8 mouse cellular contexts compared by ENCODE assay signal in the genomic region with DNA sequence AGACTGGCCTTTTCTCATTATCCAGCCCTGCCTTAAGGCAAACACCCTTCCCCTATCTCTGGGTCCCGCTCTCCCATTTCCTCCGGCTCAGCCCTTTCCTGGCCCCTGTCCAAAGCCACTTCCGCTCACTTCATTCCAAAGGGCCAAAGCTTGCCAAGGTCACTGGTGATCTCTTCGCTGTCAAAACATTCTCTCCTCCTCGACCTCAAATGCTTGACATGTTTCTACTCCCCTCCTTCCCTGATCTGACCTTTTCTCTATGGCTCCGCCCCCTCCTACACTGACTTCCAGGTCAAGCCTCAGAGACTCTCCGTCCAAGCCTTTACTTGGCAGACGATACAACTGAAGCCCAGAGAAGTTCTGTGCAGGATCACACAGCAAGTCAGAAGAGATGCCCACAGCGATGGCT. TPM values are rescaled to one million over a fixed set of nuclear protein-coding genes. Genes with fewer than 3 reads are reported as not detected.
DNase-seq lines count a peak whose midpoint lies in the region; ATAC-seq and TF ChIP-seq lines count a peak whose summit lies in the region.

No protein-coding gene starts in this region.

- 2% methylated on average over 9 of the region's 9 CpGs for WGBS in heart, adult 2 months
- WGBS in kidney, embryonic 16.5 days, result 19% methylated on average over 9 of the region's 9 CpGs
- 10% methylated on average over 9 of the region's 9 CpGs for WGBS in macrophage (ENCODE audit: missing documents)
- WGBS in midbrain, embryonic 14.5 days, result 73% methylated on average over 9 of the region's 9 CpGs

- peaks cover 18% of the 10 kb centered on the region for H3K27me3 ChIP-seq in E14TG2a.4 (ENCODE audit: insufficient read depth, low read length)
- no peaks in the 10 kb centered on the region for H3K27me3 ChIP-seq in heart, adult 2 months (ENCODE audit: control insufficient read depth, insufficient read depth, low read length)
- H3K27me3 ChIP-seq in kidney, embryonic 16.5 days (ENCODE audit: insufficient read depth, low read length), result no peaks in the 10 kb centered on the region
- peaks cover 5% of the 10 kb centered on the region; the same call in 1 of the 2 replicates for H3K27me3 ChIP-seq in midbrain, embryonic 14.5 days (ENCODE audit: control insufficient read depth, insufficient read depth, low read length)

- H3K9ac ChIP-seq in heart, adult 2 months (ENCODE audit: low read depth, low read length), result no peak overlapping the region
- no peak overlapping the region for H3K9ac ChIP-seq in kidney, embryonic 16.5 days (replicated peaks; ENCODE audit: low read length)
- H3K9ac ChIP-seq in midbrain, embryonic 14.5 days (replicated peaks; ENCODE audit: low read length), result no peak overlapping the region

- TF ChIP-seq EP300 in heart, adult 2 months (IDR thresholded peaks at IDR 0.05; ENCODE audit: insufficient read depth, low read depth, low read length), result 0 out of 2 replicates have a peak, but pooled peaks have one; percentile 50

- peak; percentile 64 for ATAC-seq in kidney, embryonic 16.5 days (ENCODE audit: low FRiP score, low TSS enrichment)
- no peak for ATAC-seq in midbrain, embryonic 14.5 days (ENCODE audit: low FRiP score, low TSS enrichment)

- H3K4me3 ChIP-seq in E14TG2a.4 (replicated peaks; ENCODE audit: low read length), result peak overlapping the region; percentile 37
- peak overlapping the region; percentile 19; the same call in 1 of the 2 replicates for H3K4me3 ChIP-seq in heart, adult 2 months
- no peak overlapping the region for H3K4me3 ChIP-seq in kidney, embryonic 16.5 days (ENCODE audit: low read length)
- no peak overlapping the region for H3K4me3 ChIP-seq in macrophage (ENCODE audit: inconsistent target)
- no peak overlapping the region for H3K4me3 ChIP-seq in midbrain, embryonic 14.5 days (replicated peaks; ENCODE audit: low read depth, low read length)

- TF ChIP-seq POLR2A in heart, adult 2 months (IDR thresholded peaks at IDR 0.05; ENCODE audit: insufficient read depth, low read depth, low read length), result peak; percentile 23; the same call in 1 of the 2 replicates

- H3K4me2 ChIP-seq in kidney, embryonic 16.5 days (replicated peaks; ENCODE audit: low read depth, low read length), result peak overlapping the region; percentile 12; the same call in 1 of the 2 replicates
- H3K4me2 ChIP-seq in midbrain, embryonic 14.5 days (ENCODE audit: low read length), result no peak overlapping the region

- intact Hi-C loops in heart, adult 2 months (cut with DNase I), result no loop called here

- peak; percentile 79 to 85 for DNase-seq in adrenal gland, adult 18-20 months (ENCODE audit: low spot score in 2 of 2)
- peak; percentile 87 to 88 for DNase-seq in heart, adult 2 months
- DNase-seq in thymus, postnatal 14 days, result no peak
- DNase-seq in right cerebral cortex, postnatal 14 days, result no peak
- no peak for DNase-seq in midbrain, embryonic 14.5 days

- peak overlapping the region; percentile 0 for H3K27ac ChIP-seq in heart, adult 2 months
- H3K27ac ChIP-seq in kidney, embryonic 16.5 days (ENCODE audit: low read length), result peak overlapping the region; percentile 78
- peak overlapping the region; percentile 99 for H3K27ac ChIP-seq in macrophage
- H3K27ac ChIP-seq in midbrain, embryonic 14.5 days (replicated peaks; ENCODE audit: low read depth, low read length), result no peak overlapping the region

- H3K9me3 ChIP-seq in E14TG2a.4 (ENCODE audit: low read length), result no peaks in the 10 kb centered on the region
- H3K9me3 ChIP-seq in kidney, embryonic 16.5 days (ENCODE audit: low read length), result no peaks in the 10 kb centered on the region
- H3K9me3 ChIP-seq in midbrain, embryonic 14.5 days (ENCODE audit: control insufficient read depth, low read length), result no peaks in the 10 kb centered on the region

- H3K36me3 ChIP-seq in E14TG2a.4 (ENCODE audit: insufficient read depth, low read length), result peaks cover 8% of the 10 kb centered on the region; the same call in 1 of the 2 replicates
- H3K36me3 ChIP-seq in heart, adult 2 months (ENCODE audit: control insufficient read depth, insufficient read depth, low read length), result no peaks in the 10 kb centered on the region
- no peaks in the 10 kb centered on the region for H3K36me3 ChIP-seq in kidney, embryonic 16.5 days (ENCODE audit: insufficient read depth, low read length)
- no peaks in the 10 kb centered on the region for H3K36me3 ChIP-seq in macrophage (ENCODE audit: inconsistent target)
- no peaks in the 10 kb centered on the region for H3K36me3 ChIP-seq in midbrain, embryonic 14.5 days (ENCODE audit: control insufficient read depth, insufficient read depth, low read length)

- H3K79me2 ChIP-seq in heart, adult 2 months (replicated peaks; ENCODE audit: control insufficient read depth, insufficient read depth, low read length), result peaks cover 4% of the 10 kb centered on the region; the same call in 1 of the 2 replicates
- peaks cover 91% of the 10 kb centered on the region for H3K79me2 ChIP-seq in macrophage (ENCODE audit: inconsistent target)

- H3K4me1 ChIP-seq in E14TG2a.4 (replicated peaks; ENCODE audit: low read depth, low read length), result peaks cover 86% of the 10 kb centered on the region
- peaks cover 47% of the 10 kb centered on the region for H3K4me1 ChIP-seq in heart, adult 2 months (ENCODE audit: control insufficient read depth, insufficient read depth, low read length)
- H3K4me1 ChIP-seq in kidney, embryonic 16.5 days (ENCODE audit: insufficient read depth, low read length), result peaks cover 64% of the 10 kb centered on the region
- no peaks in the 10 kb centered on the region for H3K4me1 ChIP-seq in midbrain, embryonic 14.5 days (ENCODE audit: control insufficient read depth, insufficient read depth, low read length)

- no peak for TF ChIP-seq CTCF in E14TG2a.4 (conservative IDR thresholded peaks at IDR 0.05; ENCODE audit: low read length)
- no peak for TF ChIP-seq CTCF in heart, adult 2 months (IDR thresholded peaks at IDR 0.05)

RNA-seq across cellular contexts. Expression of a gene that starts 7.0 kb away (rescaled TPM):
- 10 to 100 TPM; 41.8 to 53.9 TPM for total RNA-seq in adrenal gland, adult 18-20 months (2021)
- total RNA-seq in heart, adult 2 months (2021), result 10 to 100 TPM; 11.5 to 12.6 TPM
- polyA plus RNA-seq in heart, adult 2 months (2012; rRNA removed), result 12.4 and 14.1 TPM in 2 replicates
- 21.7 and 23.1 TPM in 2 replicates for polyA plus RNA-seq in kidney, embryonic 16.5 days (2015; fragmentation: Nextera tagmentation; extraction: Ambion mirVana)
- total RNA-seq in macrophage (2018; cell fraction: chromatin; rRNA removed), result 100 to 1,000 TPM in 4 of 26 experiments, 10 to 100 TPM in 21, 1 to 10 TPM in 1; 5.4 to 129 (median 41.6) TPM
- 10 to 100 TPM; 12.3 to 48.8 (median 35.4) TPM for total RNA-seq in macrophage (2018; cell fraction: cytosol; rRNA removed)
- total RNA-seq in macrophage (2018; cell fraction: nucleus; rRNA removed), result 10 to 100 TPM in 25 of 26 experiments, 1 to 10 TPM in 1; 7.2 to 92.8 (median 27.8) TPM
- polyA plus RNA-seq in macrophage (2018), result 34.2 to 76.5 TPM (median 43.1 TPM) in 3 replicates
- polyA plus RNA-seq in midbrain, embryonic 14.5 days (2014; fragmentation: Nextera tagmentation; extraction: Ambion mirVana), result 0.69 and 1.9 TPM in 2 replicates

RNA-seq across cellular contexts. Expression of a gene that starts 56.7 kb away (rescaled TPM):
- total RNA-seq in adrenal gland, adult 18-20 months (2021), result 10 to 100 TPM; 14.9 to 20.8 TPM
- total RNA-seq in heart, adult 2 months (2021), result 10 to 100 TPM; 24.8 to 28.4 TPM
- polyA plus RNA-seq in heart, adult 2 months (2012; rRNA removed), result 14.1 and 17.6 TPM in 2 replicates
- polyA plus RNA-seq in kidney, embryonic 16.5 days (2015; fragmentation: Nextera tagmentation; extraction: Ambion mirVana), result 3.5 and 3.7 TPM in 2 replicates
- total RNA-seq in macrophage (2018; cell fraction: chromatin; rRNA removed), result 100 to 1,000 TPM in 17 of 26 experiments, 10 to 100 TPM in 9; 23.6 to 264 (median 114) TPM
- 100 to 1,000 TPM in 12 of 26 experiments, 10 to 100 TPM in 14; 38.4 to 182 (median 88.7) TPM for total RNA-seq in macrophage (2018; cell fraction: cytosol; rRNA removed)
- total RNA-seq in macrophage (2018; cell fraction: nucleus; rRNA removed), result 100 to 1,000 TPM in 21 of 26 experiments, 10 to 100 TPM in 5; 58.9 to 299 (median 132) TPM
- 82.3 to 124 TPM (median 103 TPM) in 3 replicates for polyA plus RNA-seq in macrophage (2018)
- 3.9 and 4.9 TPM in 2 replicates for polyA plus RNA-seq in midbrain, embryonic 14.5 days (2014; fragmentation: Nextera tagmentation; extraction: Ambion mirVana)

Comparison
In these comparisons a context has a peak if more than half of its experiments do, and no peak if none do; other contexts are left out.
1. H3K4me3 ChIP-seq: peak in E14TG2a.4 (single experiment) and heart, adult 2 months (single experiment); none in kidney, embryonic 16.5 days (single experiment), macrophage (single experiment) and midbrain, embryonic 14.5 days (single experiment).
2. DNase-seq: peak in adrenal gland, adult 18-20 months (2 of 2) and heart, adult 2 months (2 of 2); none in thymus, postnatal 14 days (single experiment), right cerebral cortex, postnatal 14 days (single experiment) and midbrain, embryonic 14.5 days (single experiment).